Mouse (Mus musculus): ENCODE results near the gene Col4a4. TPM values are rescaled to one million over a fixed set of nuclear protein-coding genes. Genes with fewer than 3 reads are reported as not detected.

Col4a4 gene
- polyA plus RNA-seq, 1 experiment from 2014 or later: 0.09 TPM

Other genes with a start within 250 kb of the Col4a4 start
- 0.09 and 0.14 TPM in 2 replicates for gene Col4a3, start 72 bp upstream of the Col4a4 start, polyA plus RNA-seq (2015; fragmentation: Nextera tagmentation; extraction: Ambion mirVana)
- 345 and 358 TPM in 2 replicates for gene Mff, start 138.0 kb upstream of the Col4a4 start, polyA plus RNA-seq (2015; fragmentation: Nextera tagmentation; extraction: Ambion mirVana)
- 0.11 and 0.22 TPM in 2 replicates for gene Tm4sf20, start 181.6 kb upstream of the Col4a4 start, polyA plus RNA-seq (2015; fragmentation: Nextera tagmentation; extraction: Ambion mirVana)
- gene Gm47791, start 184.4 kb upstream of the Col4a4 start, polyA plus RNA-seq (2015; fragmentation: Nextera tagmentation; extraction: Ambion mirVana): not detected in 2 replicates

Measured in midbrain, embryonic 13.5 days (tissue).